Mouse (Mus musculus) spleen, adult 2 months (tissue): ENCODE results near the gene Lsm3.

Experiments
- CTCF ChIP-seq: fragments of 200-500 bp; IDR thresholded peaks from 2 replicates; pipeline ENCODE4 v1.5.1; 2011; ENCODE audit warnings: mild to moderate bottlenecking, inconsistent platforms; ENCODE audit not compliant: insufficient read depth, insufficient read length, insufficient replicate concordance; ENCODE audit errors: extremely low read depth
- POLR2A ChIP-seq: fragments of 200-500 bp; IDR thresholded peaks from 2 replicates; pipeline ENCODE4 v1.6.1; 2011; ENCODE audit warnings: low read depth, low read length, inconsistent platforms

GRCm38 (mm10) chr6:91530673-91531072, 14.9 kb downstream of the Lsm3 start:
- TF ChIP-seq CTCF: no peak
- no peak for TF ChIP-seq POLR2A
